Mouse (Mus musculus): ENCODE measurements around the gene Inava.

DNA sequence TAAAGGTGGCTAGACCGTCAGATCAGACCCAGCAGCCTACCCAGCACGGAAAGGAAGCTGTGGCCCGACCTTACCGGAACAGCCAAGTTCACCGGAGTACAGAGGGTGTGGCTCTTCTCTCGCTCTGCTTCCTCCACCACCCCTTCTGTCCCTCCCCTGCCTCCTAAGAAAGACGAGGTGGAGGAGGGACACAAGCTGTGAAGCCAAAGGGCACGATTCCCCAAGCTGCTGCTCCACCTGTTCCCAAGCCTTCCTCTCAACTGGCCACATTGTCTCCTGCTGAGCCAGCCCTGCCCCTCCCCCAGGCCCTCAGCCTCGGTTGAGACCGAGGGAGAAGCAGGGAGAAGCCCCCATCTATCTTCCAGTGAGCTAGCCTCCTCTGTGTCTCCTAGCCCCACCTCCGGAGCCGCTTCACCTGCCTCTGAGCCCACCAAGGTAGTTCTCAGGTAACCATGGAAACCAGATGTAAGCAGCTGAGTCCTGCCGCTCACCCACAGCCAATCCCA is 59.9 kb downstream of the Inava start:
- TF ChIP-seq POLR2A (IDR thresholded peaks at IDR 0.05; ENCODE audit: extremely low read depth, insufficient read depth, low read length) (no peak), CTCF (IDR thresholded peaks at IDR 0.05; ENCODE audit: extremely low read depth, insufficient read depth, low read length) (no peak)
